Mouse (Mus musculus) liver, adult 2 months (tissue): ENCODE measurements at regions not wholly inside any gene's neighbourhood (a gene's known extent, or its start where the extent isn't known, plus 50 kb on each side); places are given as distances from the start of the nearest gene placed in this dataset.

ENCODE experiments used
- CTCF ChIP-seq: fragments of 200-500 bp; IDR thresholded peaks from 2 replicates; pipeline ENCODE4 v1.5.1; 2011; ENCODE audit warnings: low read depth, low read length, control low read depth
- POLR2A ChIP-seq: fragments of 200-500 bp; IDR thresholded peaks from 2 replicates; pipeline ENCODE4 v1.6.1; 2011; ENCODE audit warnings: low read length, control low read depth; ENCODE audit not compliant: insufficient read depth; ENCODE audit errors: extremely low read depth

- TF ChIP-seq POLR2A (no peak), CTCF (no peak)
Measured at GRCm38 (mm10) chr16:5310736-5311135, 55.0 kb upstream of the Eef2kmt start.
